Comparison of ENCODE assay signal across 8 mouse cellular contexts in the genomic region with DNA sequence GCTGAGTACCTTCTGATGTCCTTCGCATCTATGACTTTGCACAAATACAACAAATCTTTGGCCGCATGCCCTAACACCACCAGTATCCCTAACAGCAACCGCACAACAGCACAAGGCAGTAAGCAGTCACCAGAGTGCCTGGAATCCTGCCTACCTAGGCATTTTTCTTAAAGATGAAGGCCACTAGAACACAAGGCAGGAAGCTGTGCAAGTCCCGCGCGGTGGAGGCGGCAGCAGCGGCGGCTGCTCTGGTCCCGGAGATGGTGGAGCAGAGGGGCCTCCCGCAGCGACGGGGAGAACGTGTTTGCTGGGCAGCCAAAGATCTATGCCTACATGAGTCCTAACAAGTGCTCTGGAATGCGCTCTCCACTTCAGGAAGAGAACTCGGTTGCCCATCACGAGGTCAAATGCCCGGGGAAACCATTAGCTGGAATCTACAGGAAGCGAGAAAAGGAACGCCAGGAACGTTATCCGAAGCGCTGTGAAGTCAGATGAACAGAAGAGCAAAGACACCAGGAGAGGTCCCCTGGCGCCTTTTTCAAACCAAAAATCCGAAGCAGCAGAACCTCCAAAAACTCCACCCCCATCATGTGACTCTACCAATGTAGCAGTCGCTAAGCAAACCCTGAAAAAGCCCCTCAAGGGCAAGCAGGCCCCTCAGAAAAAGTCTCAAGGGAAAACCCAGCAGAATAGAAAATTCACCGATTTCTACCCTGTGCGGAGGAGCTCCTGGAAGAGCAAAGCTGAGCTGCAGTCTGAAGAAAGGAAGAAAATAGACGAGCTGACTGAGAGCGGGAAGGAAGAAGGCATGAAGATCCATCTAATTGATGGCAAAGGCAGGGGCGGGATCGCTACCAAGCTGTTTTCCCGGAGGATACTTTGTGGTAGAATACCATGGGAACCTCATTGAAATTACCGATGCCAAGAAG. TPM values are rescaled to one million over a fixed set of nuclear protein-coding genes. Genes with fewer than 3 reads are reported as not detected.
DNase-seq lines count a peak whose midpoint lies in the region; TF ChIP-seq lines count a peak whose summit lies in the region.

No protein-coding gene starts in this region.

- peak overlapping the region; percentile 47 to 61 for H3K4me3 ChIP-seq in ES-E14 (ENCODE audit: insufficient read depth in 1 of 2, low read depth in 1 of 2, low read length in 2 of 2, poor library complexity in 1 of 2, severe bottlenecking in 1 of 2)

- H3K36me3 ChIP-seq in ES-E14 (ENCODE audit: control insufficient read depth, insufficient read depth, low read length, poor library complexity, severe bottlenecking), result no peaks in the 10 kb centered on the region

- H3K4me1 ChIP-seq in ES-E14 (ENCODE audit: control insufficient read depth in 2 of 2, insufficient read depth in 2 of 2, low read length in 2 of 2, poor library complexity in 1 of 2), result peaks cover 2 to 9% of the 10 kb centered on the region in 2 experiments; a peak in 3 of 4 replicates

- in situ Hi-C loops in ES-E14 (cut with MboI; ENCODE audit: low sequenced_read_pairs in 2 of 2, unreplicated experiment in 2 of 2), result loop anchor here in 1 of 2 experiments (25.0 kb wide), 1 partner anchor 539 kb away; no protein-coding TSS in a partner anchor

- no peak for DNase-seq in ES-E14 (ENCODE audit: low read depth, low spot score)
- DNase-seq in c-Kit-positive CD71-positive TER-119-positive erythroid progenitor cells, embryonic 14.5 days (ENCODE audit: low spot score), result peak; percentile 38
- peak; percentile 19 for DNase-seq in fibroblast of lung, adult 2 months (ENCODE audit: low read depth)
- DNase-seq in heart, postnatal 4 days, result peak; percentile 53
- peak; percentile 9 to 19 for DNase-seq in layer of hippocampus, adult 8-10 months (ENCODE audit: low spot score in 2 of 2)
- DNase-seq in lung, postnatal 10 days, result peak; percentile 45
- peak; percentile 22 for DNase-seq in ovary, postnatal 14 days (ENCODE audit: low spot score)
- DNase-seq in thymus, postnatal 4 days, result peak; percentile 78

- H3K9ac ChIP-seq in ES-E14 (ENCODE audit: insufficient read depth, low read depth, low read length, poor library complexity, severe bottlenecking), result peak overlapping the region; percentile 49; the same call in 1 of the 2 replicates

- H3K9me3 ChIP-seq in ES-E14 (ENCODE audit: control insufficient read depth, insufficient read depth, low read depth, low read length), result no peaks in the 10 kb centered on the region

- H3K27ac ChIP-seq in ES-E14 (ENCODE audit: insufficient read depth, low read depth, low read length, poor library complexity, severe bottlenecking), result peak overlapping the region; percentile 61; the same call in 1 of the 2 replicates

TF ChIP-seq in ES-E14, 5 proteins besides CTCF, POLR2A, EP300 and RAD21:
- TF ChIP-seq ZC3H11A (IDR thresholded peaks at IDR 0.05; ENCODE audit: borderline replicate concordance, low read depth, low read length), result no peak
- TF ChIP-seq MAFK (IDR thresholded peaks at IDR 0.05; ENCODE audit: insufficient read depth, low read depth, low read length), result peak; percentile 44; the same call in 1 of the 2 replicates
- TF ChIP-seq HCFC1 (IDR thresholded peaks at IDR 0.05; ENCODE audit: borderline replicate concordance, insufficient read depth, low read length), result no peak
- no peak for TF ChIP-seq ZNF384 (IDR thresholded peaks at IDR 0.05; ENCODE audit: low read depth, low read length)
- no peak for TF ChIP-seq CHD2 (IDR thresholded peaks at IDR 0.05; ENCODE audit: low read depth, low read length)

RNA-seq across cellular contexts. Expression of gene Cd80, which starts 21.2 kb away (rescaled TPM):
- total RNA-seq in ES-E14 (2012; rRNA removed), result 11.1 and 15.2 TPM in 2 replicates
- under 1 TPM; 0.26 to 0.27 TPM for total RNA-seq in heart, postnatal 4 days (2021)
- total RNA-seq in layer of hippocampus, adult 8-10 months (2022), result 1 to 10 TPM in 1 of 4 experiments, under 1 TPM in 3; 0.39 to 1.2 (median 0.49) TPM

RNA-seq across cellular contexts. Expression of gene Adprh, which starts 24.1 kb away (rescaled TPM):
- total RNA-seq in ES-E14 (2012; rRNA removed), result 70.2 and 121 TPM in 2 replicates
- 10 to 100 TPM; 34.1 to 35.3 TPM for total RNA-seq in heart, postnatal 4 days (2021)
- 10 to 100 TPM; 53.7 to 56.9 (median 55.4) TPM for total RNA-seq in layer of hippocampus, adult 8-10 months (2022)

RNA-seq across cellular contexts. Expression of gene Pla1a, which starts 43.6 kb away (rescaled TPM):
- total RNA-seq in ES-E14 (2012; rRNA removed), result 4.9 and 6.0 TPM in 2 replicates
- 1 to 10 TPM; 5.8 to 5.9 TPM for total RNA-seq in heart, postnatal 4 days (2021)
- 1 to 10 TPM in 2 of 4 experiments, under 1 TPM in 2; 0.72 to 1.8 (median 1.1) TPM for total RNA-seq in layer of hippocampus, adult 8-10 months (2022)

RNA-seq across cellular contexts. Expression of gene Timmdc1, which starts 45.9 kb away (rescaled TPM):
- total RNA-seq in ES-E14 (2012; rRNA removed), result 26.9 and 36.9 TPM in 2 replicates
- total RNA-seq in heart, postnatal 4 days (2021), result 10 to 100 TPM; 56.8 to 58.2 TPM
- 10 to 100 TPM; 24.8 to 28.1 (median 27.2) TPM for total RNA-seq in layer of hippocampus, adult 8-10 months (2022)
